Mouse (Mus musculus) thymus, adult 2 months (tissue): ENCODE measurements around the gene Arhgap21. TPM values are rescaled to one million over a fixed set of nuclear protein-coding genes. Genes with fewer than 3 reads are reported as not detected.
A peak's percentile ranks its signal among the peaks of the same experiment; 100 is the strongest.

Source experiments
- DNase-seq: peaks from one replicate; pipeline ENCODE4 v3.0.0; 2021
- H3K27ac ChIP-seq: fragments of 200-500 bp; 2 replicates; pipeline ENCODE4 v1.5.1; 2012; ENCODE audit warnings: low read length, control low read depth; ENCODE audit not compliant: control insufficient read depth, insufficient read depth
- H3K27me3 ChIP-seq: fragments of 200-500 bp; 2 replicates; pipeline ENCODE4 v1.6.1; 2012; ENCODE audit warnings: mild to moderate bottlenecking, low read length, moderate library complexity, mixed read lengths; ENCODE audit not compliant: control insufficient read depth, insufficient read depth
- H3K36me3 ChIP-seq: fragments of 200-500 bp; 2 replicates; pipeline ENCODE4 v1.6.1; 2012; ENCODE audit warnings: mild to moderate bottlenecking, low read length, moderate library complexity; ENCODE audit not compliant: control insufficient read depth, insufficient read depth
- H3K4me1 ChIP-seq: fragments of 200-500 bp; replicated peaks from 2 replicates; pipeline ENCODE4 v1.6.1; 2012; ENCODE audit warnings: low read length; ENCODE audit not compliant: control insufficient read depth, insufficient read depth
- H3K4me3 ChIP-seq: fragments of 200-500 bp; 2 replicates; pipeline ENCODE4 v1.5.1; 2012; ENCODE audit warnings: mild to moderate bottlenecking, low read length, control low read depth, moderate library complexity; ENCODE audit not compliant: control insufficient read depth, insufficient read depth
- CTCF ChIP-seq: fragments of 200-500 bp; IDR thresholded peaks from 2 replicates; pipeline ENCODE4 v1.5.1; 2012; ENCODE audit warnings: mild to moderate bottlenecking, control low read depth, low read length, moderate library complexity, borderline replicate concordance; ENCODE audit not compliant: control insufficient read depth, poor library complexity, insufficient read depth; ENCODE audit errors: extremely low read depth
- POLR2A ChIP-seq: fragments of 200-500 bp; IDR thresholded peaks from 2 replicates; pipeline ENCODE4 v1.6.1; 2012; ENCODE audit warnings: mild to moderate bottlenecking, low read length, control low read depth, moderate library complexity; ENCODE audit not compliant: control insufficient read depth, poor library complexity, insufficient read depth; ENCODE audit errors: extremely low read depth
- WGBS: fragments of 180-500 bp; shearing (Covaris S2); methylation state at CpG from one replicate; pipeline ENCODE4 v1.1.7; 2018; 5-methylcytosine and 5-hydroxymethylcytosine counted together
- polyA plus RNA-seq: library from polyadenylated mRNA; depleted of rRNA; stranded (reverse); fragments of >200 nt; gene quantifications from 2 replicates; pipeline ENCODE4 v1.2.3, GENCODE M21; 2012

Arhgap21 gene
- polyA plus RNA-seq, 1 experiment = 5.3 TPM

DNA sequence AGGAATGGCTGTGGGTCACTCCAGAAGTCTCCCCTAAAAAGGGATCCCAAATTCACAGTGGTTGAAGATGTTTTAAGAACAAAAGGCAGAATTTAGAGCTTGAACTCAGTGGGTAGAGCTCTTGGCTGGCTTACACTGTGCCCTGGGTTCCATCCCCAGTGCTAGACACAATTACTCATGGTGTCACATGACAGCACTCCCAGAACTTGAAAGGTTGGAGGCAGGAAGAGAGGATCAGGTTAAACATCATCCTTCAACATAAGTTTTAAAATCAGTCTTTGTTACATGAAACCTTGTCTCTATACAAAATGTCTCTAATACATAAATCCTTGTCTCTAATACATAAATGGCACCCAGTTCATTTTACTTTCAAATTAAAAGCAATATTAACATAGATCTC is 8.4 kb upstream of the Arhgap21 start:
- TF ChIP-seq POLR2A (no peak), CTCF (no peak)

DNA sequence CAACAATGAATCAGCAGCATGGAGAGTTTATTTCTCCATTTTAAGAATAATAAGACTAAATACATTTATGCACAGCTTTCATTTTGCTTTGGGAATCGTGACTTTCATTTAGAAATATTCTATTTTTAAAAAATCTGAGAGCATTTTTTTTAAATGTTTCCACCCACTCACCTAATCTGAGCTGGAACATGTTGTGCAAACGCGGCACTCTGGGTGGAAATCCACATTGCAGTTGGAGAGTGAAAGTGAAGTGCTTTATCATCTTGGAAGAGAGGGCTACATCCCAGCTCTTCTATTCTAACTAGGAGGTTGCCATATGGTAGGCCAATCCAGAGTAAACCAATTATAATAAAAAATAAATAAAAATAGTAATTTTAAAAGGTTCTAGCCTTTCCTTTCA is 4.8 kb upstream of the Arhgap21 start:
- H3K36me3 ChIP-seq = no peaks in the 10 kb centered on the region
- no peak overlapping the region for H3K27ac ChIP-seq
- 88% methylated on average over 3 of the region's 3 CpGs for WGBS
- no peak for TF ChIP-seq POLR2A
- TF ChIP-seq CTCF = no peak
- H3K4me3 ChIP-seq = no peak overlapping the region
- no peaks in the 10 kb centered on the region for H3K4me1 ChIP-seq
- no peaks in the 10 kb centered on the region for H3K27me3 ChIP-seq
- DNase-seq = no peak

More for the DNA sequence above, 8.4 kb upstream of the Arhgap21 start:
- Histone ChIP-seq H3K4me3 (no peak overlapping the region), H3K27me3 (no peaks in the 10 kb centered on the region), H3K4me1 (no peaks in the 10 kb centered on the region), H3K36me3 (no peaks in the 10 kb centered on the region), H3K27ac (no peak overlapping the region)
- no peak for DNase-seq

DNA sequence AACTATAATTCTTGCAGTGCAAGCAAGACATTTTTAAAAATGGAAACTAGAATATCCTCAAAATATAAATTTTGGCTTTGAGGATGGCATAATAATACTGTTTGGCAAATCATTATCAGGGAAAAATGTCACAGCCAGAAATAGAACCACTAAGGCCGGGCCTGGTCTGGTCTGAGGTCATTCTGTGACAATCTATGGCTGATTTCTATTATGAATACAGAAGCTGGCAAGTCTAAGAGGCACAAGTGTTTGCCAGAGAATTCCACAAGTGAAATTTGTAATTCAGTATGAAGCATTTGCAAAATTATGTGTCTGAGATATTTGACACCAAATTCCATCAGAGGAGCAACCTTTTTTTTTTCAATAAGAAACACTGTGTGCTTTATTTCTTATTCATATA is 3.5 kb upstream of the Arhgap21 start:
- TF ChIP-seq POLR2A (no peak), CTCF (no peak)
- H3K4me3 ChIP-seq = no peak overlapping the region
- DNase-seq = no peak
- H3K27me3 ChIP-seq = no peaks in the 10 kb centered on the region; the same call in 1 of the 2 replicates
- peaks cover 8% of the 10 kb centered on the region for H3K4me1 ChIP-seq
- no peaks in the 10 kb centered on the region for H3K36me3 ChIP-seq
- no peak overlapping the region for H3K27ac ChIP-seq
- WGBS = 93% methylated on average over 1 of the region's 1 CpGs

DNA sequence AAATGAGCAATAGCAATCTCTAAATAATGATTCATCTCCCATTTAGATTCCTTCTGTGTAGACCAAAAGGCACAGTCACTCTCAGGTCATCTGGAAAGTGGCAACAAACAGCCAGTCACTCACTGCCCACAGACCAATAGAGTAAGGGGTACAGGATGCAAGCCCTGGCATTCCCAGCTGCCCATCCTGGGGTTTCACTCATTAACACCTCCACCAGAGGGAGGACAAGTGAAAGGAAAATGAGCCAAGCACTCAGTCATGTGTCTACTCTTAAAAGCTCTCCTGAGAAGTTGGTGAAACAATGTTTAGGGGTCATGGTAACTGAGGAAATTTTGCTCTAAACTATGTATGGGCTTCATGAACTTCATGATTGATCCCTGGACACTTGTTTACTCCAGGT is 2.9 kb upstream of the Arhgap21 start:
- DNase-seq = no peak

DNA sequence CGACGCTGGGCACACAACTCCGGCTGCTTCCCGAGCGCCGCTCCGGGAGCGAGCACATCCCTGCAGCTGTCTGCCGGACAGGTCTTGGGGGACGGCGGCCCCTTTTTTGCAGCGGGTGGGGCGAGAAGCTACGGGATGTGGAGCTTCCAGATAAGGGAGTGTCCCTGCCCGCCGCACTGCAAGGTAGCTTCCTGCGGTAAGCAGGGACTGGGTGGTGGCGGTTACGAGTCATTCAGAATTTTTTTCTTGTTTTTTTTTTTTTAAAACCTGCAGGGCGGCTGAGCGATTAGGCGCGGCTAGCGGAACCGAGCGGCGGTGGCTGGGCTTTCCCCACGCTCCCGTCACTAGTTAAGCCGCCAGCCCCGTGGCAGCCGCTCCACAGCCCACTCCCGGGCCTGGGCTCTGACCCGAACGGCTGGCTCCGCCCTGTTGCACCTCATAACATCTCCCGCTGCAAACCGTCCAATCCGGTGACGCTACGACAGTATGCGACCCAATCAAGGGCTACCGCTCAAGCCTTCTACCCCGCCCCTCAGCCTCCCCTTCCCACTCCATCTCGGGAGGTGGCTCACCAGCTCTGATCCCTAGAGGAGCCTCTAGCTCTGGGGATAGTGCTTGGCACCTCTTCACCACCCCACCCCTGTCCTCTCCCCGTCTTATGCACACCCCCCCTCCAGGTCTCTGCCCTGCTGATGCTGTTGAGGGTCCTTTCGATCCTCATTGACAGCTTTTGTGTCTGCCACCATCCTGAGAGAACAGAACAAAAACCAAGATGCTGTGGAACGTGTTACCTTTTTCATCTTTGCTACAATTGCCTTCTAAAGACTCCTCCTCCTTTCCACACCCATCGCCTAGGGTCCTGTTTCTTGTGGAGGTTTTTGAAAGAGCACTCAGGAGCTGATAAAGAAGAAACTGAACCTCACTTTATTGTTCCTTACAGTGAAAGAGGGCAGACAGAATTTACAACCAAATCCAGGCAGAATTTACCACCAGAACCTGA is 820 bp upstream of the Arhgap21 start:
- H3K4me3 ChIP-seq = peak overlapping the region; percentile 85
- TF ChIP-seq POLR2A = peak; percentile 50; the same call in 1 of the 2 replicates
- no peak for TF ChIP-seq CTCF
- H3K27me3 ChIP-seq = no peaks in the 10 kb centered on the region; the same call in 1 of the 2 replicates
- peak; percentile 89 for DNase-seq
- H3K36me3 ChIP-seq = no peaks in the 10 kb centered on the region
- under 1% methylated on average over 49 of the region's 49 CpGs for WGBS
- H3K4me1 ChIP-seq = peaks cover 8% of the 10 kb centered on the region
- no peak overlapping the region for H3K27ac ChIP-seq

More for the DNA sequence above, 2.9 kb upstream of the Arhgap21 start:
- Histone ChIP-seq H3K4me3 (no peak overlapping the region), H3K4me1 (peaks cover 8% of the 10 kb centered on the region), H3K36me3 (no peaks in the 10 kb centered on the region), H3K27ac (no peak overlapping the region), H3K27me3 (no peaks in the 10 kb centered on the region; the same call in 1 of the 2 replicates)
- no peak for TF ChIP-seq POLR2A
- no peak for TF ChIP-seq CTCF

DNA sequence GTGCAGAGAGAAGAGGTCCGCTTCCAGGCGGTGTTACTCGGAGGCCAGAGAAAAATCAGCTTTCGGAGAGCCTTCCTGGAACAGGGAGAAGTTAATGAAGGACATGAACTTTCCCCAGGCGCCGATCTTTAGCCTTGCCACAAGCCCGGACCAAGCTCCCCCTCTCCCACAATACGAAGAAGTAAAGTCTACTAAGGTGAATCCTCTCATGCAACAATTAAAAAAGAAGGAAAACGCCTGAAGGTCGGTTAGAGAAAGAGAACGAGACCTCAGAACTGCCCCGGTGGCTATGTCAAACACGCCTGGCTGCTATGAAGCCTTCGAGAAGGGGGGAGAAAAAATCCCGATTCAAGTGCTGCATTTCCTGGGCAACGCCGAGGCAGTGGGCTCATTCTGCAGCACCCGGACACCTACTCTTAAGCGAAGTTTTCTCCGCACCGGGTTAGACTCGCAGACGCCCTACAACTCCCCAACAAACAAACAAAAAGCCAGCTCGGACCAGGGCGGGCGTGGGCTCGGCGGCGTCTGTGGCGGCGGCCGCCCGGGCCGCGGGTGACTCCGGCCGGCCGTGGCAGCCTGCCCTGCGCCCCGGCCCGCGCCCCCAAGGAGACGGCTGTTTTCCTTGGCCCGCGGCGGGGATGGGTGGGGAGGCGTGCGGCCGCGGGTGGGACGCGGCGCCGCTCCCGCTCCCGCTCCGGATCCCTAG is 882 bp downstream of the Arhgap21 start:
- peak overlapping the region; percentile 85 for H3K4me3 ChIP-seq
- H3K4me1 ChIP-seq = peaks cover 11% of the 10 kb centered on the region
- no peaks in the 10 kb centered on the region for H3K36me3 ChIP-seq
- no peaks in the 10 kb centered on the region; the same call in 1 of the 2 replicates for H3K27me3 ChIP-seq
- 4% methylated on average over 56 of the region's 57 CpGs for WGBS
- DNase-seq = peak; percentile 19
- no peak overlapping the region for H3K27ac ChIP-seq
- TF ChIP-seq CTCF = no peak
- no peak for TF ChIP-seq POLR2A
